Mouse (Mus musculus) lung, embryonic 16.5 days (tissue): Measurements from ENCODE around the gene B430306N03Rik. TPM values are rescaled to one million over a fixed set of nuclear protein-coding genes. Genes with fewer than 3 reads are reported as not detected.

Source experiments
- ATAC-seq: fragments of 200-750 bp; cut with Nextera tagmentation; 2 replicates; pipeline ENCODE4 v1.8.0; 2017; ENCODE audit warnings: low read depth, mild to moderate bottlenecking, moderate library complexity
- H3K27ac ChIP-seq: fragments of 300-500 bp; sonication (generic); 2 replicates; pipeline ENCODE4 v1.5.1; 2014; ENCODE audit warnings: mild to moderate bottlenecking, control low read depth, low read length
- H3K27me3 ChIP-seq: fragments of 300-500 bp; sonication (generic); 2 replicates; pipeline ENCODE4 v1.6.1; 2014; ENCODE audit warnings: low read depth, low read length, mixed read lengths; ENCODE audit not compliant: control insufficient read depth, insufficient read depth
- H3K36me3 ChIP-seq: fragments of 300-500 bp; sonication (generic); 2 replicates; pipeline ENCODE4 v1.6.1; 2014; ENCODE audit warnings: low read length; ENCODE audit not compliant: control insufficient read depth, insufficient read depth
- H3K4me1 ChIP-seq: fragments of 300-500 bp; sonication (generic); replicated peaks from 2 replicates; pipeline ENCODE4 v1.6.1; 2014; ENCODE audit warnings: low read length, mixed read lengths; ENCODE audit not compliant: control insufficient read depth, insufficient read depth
- H3K4me2 ChIP-seq: fragments of 300-500 bp; sonication (generic); 2 replicates; pipeline ENCODE4 v1.6.1; 2014; ENCODE audit warnings: low read depth, low read length, control low read depth
- H3K4me3 ChIP-seq: fragments of 300-500 bp; sonication (generic); 2 replicates; pipeline ENCODE4 v1.5.1; 2014; ENCODE audit warnings: mild to moderate bottlenecking, low read length, control low read depth
- H3K9ac ChIP-seq: fragments of 300-500 bp; sonication (generic); 2 replicates; pipeline ENCODE4 v1.6.1; 2014; ENCODE audit warnings: low read length, control low read depth
- H3K9me3 ChIP-seq: fragments of 300-500 bp; sonication (generic); 2 replicates; pipeline ENCODE4 v1.6.1; 2016; ENCODE audit warnings: low read length; ENCODE audit not compliant: control insufficient read depth
- WGBS: fragments of 180-500 bp; shearing (Covaris S2); extraction: QIAGEN DNeasy Blood & Tissue Kit; methylation state at CpG from one replicate; pipeline ENCODE4 v1.1.7; 2014; 5-methylcytosine and 5-hydroxymethylcytosine counted together
- polyA plus RNA-seq: library from polyadenylated mRNA; unstranded; fragments of >200 nt; fragmentation: Nextera tagmentation; extraction: Ambion mirVana; gene quantifications from 2 replicates; pipeline ENCODE4 v1.2.1, GENCODE M21; 2015

Gene B430306N03Rik
- polyA plus RNA-seq, 1 experiment from 2014 or later = 0.34 TPM

- Histone ChIP-seq H3K9me3 (no peaks in the 10 kb centered on the region), H3K4me1 (no peaks in the 10 kb centered on the region), H3K4me2 (no peak overlapping the region), H3K9ac (no peak overlapping the region), H3K27me3 (no peaks in the 10 kb centered on the region), H3K27ac (no peak overlapping the region), H3K36me3 (no peaks in the 10 kb centered on the region), H3K4me3 (no peak overlapping the region)
- 42% methylated on average over 7 of the region's 7 CpGs for WGBS
- no peak for ATAC-seq
Measured at GRCm38 (mm10) chr17:48299756-48300155, 16.2 kb upstream of the B430306N03Rik start.

- ATAC-seq = no peak
- H3K4me3 ChIP-seq = no peak overlapping the region
Measured at GRCm38 (mm10) chr17:48300199-48300598, 15.7 kb upstream of the B430306N03Rik start.

GRCm38 (mm10) chr17:48300861-48301260, 15.1 kb upstream of the B430306N03Rik start:
- H3K27ac ChIP-seq = no peak overlapping the region; the same call in 1 of the 2 replicates
- 63% methylated on average over 9 of the region's 9 CpGs for WGBS
- no peak overlapping the region for H3K9ac ChIP-seq
- no peaks in the 10 kb centered on the region for H3K4me1 ChIP-seq
- H3K36me3 ChIP-seq = no peaks in the 10 kb centered on the region
- no peaks in the 10 kb centered on the region for H3K9me3 ChIP-seq
- H3K4me2 ChIP-seq = no peak overlapping the region
- no peak for ATAC-seq
- no peaks in the 10 kb centered on the region for H3K27me3 ChIP-seq
- no peak overlapping the region for H3K4me3 ChIP-seq

More at GRCm38 (mm10) chr17:48300199-48300598, 15.7 kb upstream of the B430306N03Rik start:
- Histone ChIP-seq H3K4me1 (no peaks in the 10 kb centered on the region), H3K9ac (no peak overlapping the region), H3K27me3 (no peaks in the 10 kb centered on the region), H3K27ac (no peak overlapping the region), H3K4me2 (no peak overlapping the region), H3K36me3 (no peaks in the 10 kb centered on the region), H3K9me3 (no peaks in the 10 kb centered on the region)
- WGBS = 53% methylated on average over 7 of the region's 7 CpGs

GRCm38 (mm10) chr17:48301792-48302191, 14.1 kb upstream of the B430306N03Rik start:
- no peak overlapping the region for H3K4me3 ChIP-seq
- WGBS = 87% methylated on average over 5 of the region's 5 CpGs
- no peak overlapping the region for H3K4me2 ChIP-seq

GRCm38 (mm10) chr17:48312124-48312523, 3.8 kb upstream of the B430306N03Rik start:
- H3K4me1 ChIP-seq = no peaks in the 10 kb centered on the region
- no peaks in the 10 kb centered on the region for H3K9me3 ChIP-seq
- no peak overlapping the region for H3K4me3 ChIP-seq
- H3K27me3 ChIP-seq = no peaks in the 10 kb centered on the region
- no peaks in the 10 kb centered on the region for H3K36me3 ChIP-seq
- WGBS = 75% methylated on average over 2 of the region's 2 CpGs
- ATAC-seq = no peak
- H3K27ac ChIP-seq = no peak overlapping the region
- H3K4me2 ChIP-seq = no peak overlapping the region
- H3K9ac ChIP-seq = no peak overlapping the region

More at GRCm38 (mm10) chr17:48301792-48302191, 14.1 kb upstream of the B430306N03Rik start:
- no peaks in the 10 kb centered on the region for H3K27me3 ChIP-seq
- no peak overlapping the region for H3K27ac ChIP-seq
- no peak overlapping the region for H3K9ac ChIP-seq
- no peak for ATAC-seq
- no peaks in the 10 kb centered on the region for H3K4me1 ChIP-seq
- no peaks in the 10 kb centered on the region for H3K9me3 ChIP-seq
- H3K36me3 ChIP-seq = no peaks in the 10 kb centered on the region

GRCm38 (mm10) chr17:48318686-48319085, 2.7 kb downstream of the B430306N03Rik start:
- H3K9me3 ChIP-seq = no peaks in the 10 kb centered on the region
- WGBS = 93% methylated on average over 1 of the region's 1 CpGs
- no peaks in the 10 kb centered on the region for H3K36me3 ChIP-seq
- no peak overlapping the region for H3K9ac ChIP-seq
- ATAC-seq = no peak
- no peaks in the 10 kb centered on the region for H3K4me1 ChIP-seq
- H3K27ac ChIP-seq = no peak overlapping the region
- H3K4me2 ChIP-seq = no peak overlapping the region
- H3K4me3 ChIP-seq = no peak overlapping the region
- no peaks in the 10 kb centered on the region for H3K27me3 ChIP-seq

- WGBS = 61% methylated on average over 2 of the region's 2 CpGs
- H3K27me3 ChIP-seq = no peaks in the 10 kb centered on the region
- no peak for ATAC-seq
- H3K4me1 ChIP-seq = no peaks in the 10 kb centered on the region
- no peak overlapping the region for H3K4me2 ChIP-seq
- H3K9me3 ChIP-seq = no peaks in the 10 kb centered on the region
- no peak overlapping the region for H3K9ac ChIP-seq
- no peak overlapping the region for H3K4me3 ChIP-seq
- H3K36me3 ChIP-seq = no peaks in the 10 kb centered on the region
- no peak overlapping the region for H3K27ac ChIP-seq
Measured at GRCm38 (mm10) chr17:48321279-48321678, 5.3 kb downstream of the B430306N03Rik start.

- Histone ChIP-seq H3K27ac (no peak overlapping the region), H3K9ac (no peak overlapping the region), H3K9me3 (no peaks in the 10 kb centered on the region), H3K27me3 (no peaks in the 10 kb centered on the region), H3K4me2 (no peak overlapping the region), H3K4me3 (no peak overlapping the region), H3K4me1 (no peaks in the 10 kb centered on the region), H3K36me3 (no peaks in the 10 kb centered on the region)
- no peak for ATAC-seq
- 68% methylated on average over 3 of the region's 3 CpGs for WGBS
Measured at GRCm38 (mm10) chr17:48323236-48323635, 7.3 kb downstream of the B430306N03Rik start.

- Histone ChIP-seq H3K4me3 (no peak overlapping the region), H3K9ac (no peak overlapping the region), H3K36me3 (no peaks in the 10 kb centered on the region), H3K4me2 (no peak overlapping the region), H3K27me3 (no peaks in the 10 kb centered on the region), H3K27ac (no peak overlapping the region), H3K9me3 (no peaks in the 10 kb centered on the region), H3K4me1 (no peaks in the 10 kb centered on the region)
- WGBS = 73% methylated on average over 5 of the region's 5 CpGs
- ATAC-seq = no peak
Measured at GRCm38 (mm10) chr17:48324258-48324657, 8.3 kb downstream of the B430306N03Rik start.

GRCm38 (mm10) chr17:48325093-48325492, 9.2 kb downstream of the B430306N03Rik start:
- H3K9ac ChIP-seq = no peak overlapping the region
- H3K4me3 ChIP-seq = no peak overlapping the region
- no peak overlapping the region for H3K4me2 ChIP-seq
- H3K4me1 ChIP-seq = no peaks in the 10 kb centered on the region
- no peaks in the 10 kb centered on the region for H3K9me3 ChIP-seq
- H3K27ac ChIP-seq = no peak overlapping the region
- H3K36me3 ChIP-seq = no peaks in the 10 kb centered on the region
- H3K27me3 ChIP-seq = no peaks in the 10 kb centered on the region
- 93% methylated on average over 6 of the region's 6 CpGs for WGBS
- no peak for ATAC-seq
